Mouse (Mus musculus) embryonic fibroblast, embryonic 13.5 days (primary cell): ENCODE measurements around the gene Arrdc3.

Experiments
- CTCF ChIP-seq: IDR thresholded peaks from 2 replicates; pipeline ENCODE4 v1.5.1; 2011; ENCODE audit warnings: mild to moderate bottlenecking, control low read depth, low read length, moderate library complexity, borderline replicate concordance; ENCODE audit not compliant: insufficient read depth
- POLR2A ChIP-seq: IDR thresholded peaks from 2 replicates; pipeline ENCODE4 v1.6.1; 2011; ENCODE audit warnings: low read depth, mild to moderate bottlenecking, control low read depth, low read length, moderate library complexity

- peak; percentile 65 for TF ChIP-seq POLR2A
- no peak for TF ChIP-seq CTCF
Measured at GRCm38 (mm10) chr13:80884377-80884983, 1.3 kb downstream of the Arrdc3 start.
